Mouse (Mus musculus) small intestine, adult 2 months (tissue): ENCODE data around the gene Necab3. TPM values are rescaled to one million over a fixed set of nuclear protein-coding genes. Genes with fewer than 3 reads are reported as not detected.

Experiments used
- H3K27ac ChIP-seq: fragments of 200-500 bp; 2 replicates; pipeline ENCODE4 v1.5.1; 2012; ENCODE audit warnings: low read depth, low read length, control low read depth, inconsistent platforms; ENCODE audit not compliant: insufficient read depth
- H3K27me3 ChIP-seq: fragments of 200-500 bp; 2 replicates; pipeline ENCODE4 v1.6.1; 2012; ENCODE audit warnings: mild to moderate bottlenecking, moderate library complexity, low read length, inconsistent platforms; ENCODE audit not compliant: control insufficient read depth, insufficient read depth
- H3K36me3 ChIP-seq: fragments of 200-500 bp; 2 replicates; pipeline ENCODE4 v1.6.1; 2012; ENCODE audit warnings: mild to moderate bottlenecking, low read length, control low read depth, inconsistent platforms; ENCODE audit not compliant: control insufficient read depth, insufficient read depth
- H3K4me1 ChIP-seq: fragments of 200-500 bp; 2 replicates; pipeline ENCODE4 v1.6.1; 2012; ENCODE audit warnings: low read length, inconsistent platforms, mixed read lengths; ENCODE audit not compliant: control insufficient read depth, insufficient read depth, insufficient read length
- H3K4me3 ChIP-seq: fragments of 200-500 bp; 2 replicates; pipeline ENCODE4 v1.5.1; 2012; ENCODE audit warnings: low read depth, mild to moderate bottlenecking, control low read depth, inconsistent platforms, low read length, moderate library complexity
- CTCF ChIP-seq: fragments of 200-500 bp; IDR thresholded peaks from 2 replicates; pipeline ENCODE4 v1.5.1; 2012; ENCODE audit warnings: low read depth, mild to moderate bottlenecking, control low read depth, inconsistent platforms, low read length, moderate library complexity, mixed read lengths; ENCODE audit not compliant: insufficient replicate concordance, insufficient read length; ENCODE audit errors: extremely low read depth
- POLR2A ChIP-seq: fragments of 200-500 bp; IDR thresholded peaks from 2 replicates; pipeline ENCODE4 v1.6.1; 2012; ENCODE audit warnings: low read depth, mild to moderate bottlenecking, control low read depth, inconsistent platforms, low read length, moderate library complexity
- WGBS: fragments of 180-500 bp; shearing (Covaris S2); methylation state at CpG from one replicate; pipeline ENCODE4 v1.1.7; 2018; 5-methylcytosine and 5-hydroxymethylcytosine counted together
- polyA plus RNA-seq: library from polyadenylated mRNA; depleted of rRNA; stranded (reverse); fragments of >200 nt; gene quantifications from 2 replicates; pipeline ENCODE4 v1.2.3, GENCODE M21; 2012

Necab3 gene
- polyA plus RNA-seq, 1 experiment: 0.24 TPM

GRCm38 (mm10) chr2:154522334-154522733 is 36.4 kb downstream of the Necab3 start:
- peaks cover 41% of the 10 kb centered on the region for H3K36me3 ChIP-seq
- H3K4me1 ChIP-seq: no peaks in the 10 kb centered on the region
- H3K27me3 ChIP-seq: no peaks in the 10 kb centered on the region
- no peak overlapping the region for H3K4me3 ChIP-seq
- no peak for TF ChIP-seq CTCF
- no peak for TF ChIP-seq POLR2A
- no peak overlapping the region for H3K27ac ChIP-seq
- 86% methylated on average over 5 of the region's 5 CpGs for WGBS

GRCm38 (mm10) chr2:154521449-154521848 is 37.2 kb downstream of the Necab3 start:
- Histone ChIP-seq H3K4me1 (no peaks in the 10 kb centered on the region), H3K27ac (no peak overlapping the region), H3K36me3 (peaks cover 41% of the 10 kb centered on the region), H3K4me3 (no peak overlapping the region), H3K27me3 (no peaks in the 10 kb centered on the region)
- no peak for TF ChIP-seq POLR2A
- TF ChIP-seq CTCF: no peak

- peaks cover 16% of the 10 kb centered on the region for H3K36me3 ChIP-seq
- no peak overlapping the region for H3K4me3 ChIP-seq
- no peaks in the 10 kb centered on the region; the same call in 1 of the 2 replicates for H3K4me1 ChIP-seq
- TF ChIP-seq CTCF (no peak), POLR2A (no peak)
- WGBS: 83% methylated on average over 5 of the region's 5 CpGs
- no peaks in the 10 kb centered on the region for H3K27me3 ChIP-seq
- no peak overlapping the region for H3K27ac ChIP-seq
These were observed 41.3 kb downstream of the Necab3 start for GRCm38 (mm10) chr2:154517424-154517823.

GRCm38 (mm10) chr2:154516944-154517343 is 41.7 kb downstream of the Necab3 start:
- Histone ChIP-seq H3K27ac (no peak overlapping the region), H3K4me3 (no peak overlapping the region), H3K27me3 (no peaks in the 10 kb centered on the region), H3K4me1 (no peaks in the 10 kb centered on the region; the same call in 1 of the 2 replicates), H3K36me3 (peaks cover 13% of the 10 kb centered on the region)
- WGBS: 83% methylated on average over 3 of the region's 3 CpGs
- TF ChIP-seq CTCF: no peak
- TF ChIP-seq POLR2A: no peak

GRCm38 (mm10) chr2:154510141-154510540 is 48.5 kb downstream of the Necab3 start:
- 95% methylated on average over 3 of the region's 3 CpGs for WGBS
- H3K36me3 ChIP-seq: peaks cover 17% of the 10 kb centered on the region

GRCm38 (mm10) chr2:154508450-154508849 is 50.2 kb downstream of the Necab3 start:
- no peaks in the 10 kb centered on the region; the same call in 1 of the 2 replicates for H3K4me1 ChIP-seq
- peaks cover 23% of the 10 kb centered on the region for H3K36me3 ChIP-seq
- 92% methylated on average over 4 of the region's 4 CpGs for WGBS
- H3K4me3 ChIP-seq: no peak overlapping the region
- TF ChIP-seq CTCF: no peak
- no peak overlapping the region for H3K27ac ChIP-seq
- H3K27me3 ChIP-seq: no peaks in the 10 kb centered on the region

More at GRCm38 (mm10) chr2:154510141-154510540, 48.5 kb downstream of the Necab3 start:
- H3K27ac ChIP-seq: no peak overlapping the region
- no peaks in the 10 kb centered on the region for H3K27me3 ChIP-seq
- TF ChIP-seq CTCF: no peak
- no peak for TF ChIP-seq POLR2A
- H3K4me1 ChIP-seq: no peaks in the 10 kb centered on the region; the same call in 1 of the 2 replicates
- no peak overlapping the region for H3K4me3 ChIP-seq

- 59% methylated on average over 9 of the region's 9 CpGs for WGBS
- no peak overlapping the region for H3K27ac ChIP-seq
- peaks cover 23% of the 10 kb centered on the region for H3K36me3 ChIP-seq
These were observed 51.0 kb downstream of the Necab3 start for GRCm38 (mm10) chr2:154507566-154508283.

More at GRCm38 (mm10) chr2:154507566-154508283, 51.0 kb downstream of the Necab3 start:
- H3K27me3 ChIP-seq: no peaks in the 10 kb centered on the region
- H3K4me3 ChIP-seq: no peak overlapping the region
- TF ChIP-seq POLR2A: no peak
- peak; percentile 28; the same call in 1 of the 2 replicates for TF ChIP-seq CTCF
- H3K4me1 ChIP-seq: no peaks in the 10 kb centered on the region; the same call in 1 of the 2 replicates
